Mouse (Mus musculus) embryonic facial prominence, embryonic 14.5 days (tissue): ENCODE data around the gene Hpgds. TPM values are rescaled to one million over a fixed set of nuclear protein-coding genes. Genes with fewer than 3 reads are reported as not detected.
A peak's percentile ranks its signal among the peaks of the same experiment; 100 is the strongest.

Source experiments
- ATAC-seq: fragments of 200-750 bp; cut with Nextera tagmentation; 2 replicates; pipeline ENCODE4 v1.8.0; 2017; ENCODE audit warnings: low read depth, moderate number of reproducible peaks, moderate TSS enrichment
- DNase-seq: peaks from one replicate; pipeline ENCODE4 v3.0.0-alpha.2; 2015; ENCODE audit warnings: low spot score
- H3K27ac ChIP-seq: fragments of 300-500 bp; sonication (generic); replicated peaks from 2 replicates; pipeline ENCODE4 v1.5.1; 2014; ENCODE audit warnings: low read depth, mild to moderate bottlenecking, low read length, moderate library complexity
- H3K27me3 ChIP-seq: fragments of 300-500 bp; sonication (generic); replicated peaks from 2 replicates; pipeline ENCODE4 v1.6.1; 2014; ENCODE audit warnings: low read length; ENCODE audit not compliant: control insufficient read depth, insufficient read depth
- H3K36me3 ChIP-seq: fragments of 300-500 bp; sonication (generic); 2 replicates; pipeline ENCODE4 v1.6.1; 2014; ENCODE audit warnings: low read length, mixed read lengths; ENCODE audit not compliant: control insufficient read depth, insufficient read depth
- H3K4me1 ChIP-seq: fragments of 300-500 bp; sonication (generic); 2 replicates; pipeline ENCODE4 v1.6.1; 2014; ENCODE audit warnings: antibody characterized with exemption, low read length; ENCODE audit not compliant: control insufficient read depth, insufficient read depth
- H3K4me2 ChIP-seq: fragments of 300-500 bp; sonication (generic); 2 replicates; pipeline ENCODE4 v1.6.1; 2014; ENCODE audit warnings: low read depth, mild to moderate bottlenecking, low read length, moderate library complexity, mixed read lengths
- H3K4me3 ChIP-seq: fragments of 300-500 bp; sonication (generic); 2 replicates; pipeline ENCODE4 v1.5.1; 2014; ENCODE audit warnings: low read depth, mild to moderate bottlenecking, low read length
- H3K9ac ChIP-seq: fragments of 300-500 bp; sonication (generic); 2 replicates; pipeline ENCODE4 v1.6.1; 2014; ENCODE audit warnings: low read depth, mild to moderate bottlenecking, low read length, moderate library complexity, mixed read lengths
- H3K9me3 ChIP-seq: fragments of 300-500 bp; sonication (generic); 2 replicates; pipeline ENCODE4 v1.6.1; 2016; ENCODE audit warnings: low read length; ENCODE audit not compliant: control insufficient read depth
- WGBS: fragments of 180-500 bp; shearing (Covaris S2); extraction: QIAGEN DNeasy Blood & Tissue Kit; methylation state at CpG from one replicate; pipeline ENCODE4 v1.1.7; 2014; 5-methylcytosine and 5-hydroxymethylcytosine counted together
- polyA plus RNA-seq: library from polyadenylated mRNA; unstranded; fragments of >200 nt; fragmentation: Nextera tagmentation; extraction: Ambion mirVana; gene quantifications from 2 replicates; pipeline ENCODE4 v1.2.1, GENCODE M21; 2014

Gene Hpgds
- polyA plus RNA-seq, 1 experiment from 2014 or later = 12.1 TPM

DNA sequence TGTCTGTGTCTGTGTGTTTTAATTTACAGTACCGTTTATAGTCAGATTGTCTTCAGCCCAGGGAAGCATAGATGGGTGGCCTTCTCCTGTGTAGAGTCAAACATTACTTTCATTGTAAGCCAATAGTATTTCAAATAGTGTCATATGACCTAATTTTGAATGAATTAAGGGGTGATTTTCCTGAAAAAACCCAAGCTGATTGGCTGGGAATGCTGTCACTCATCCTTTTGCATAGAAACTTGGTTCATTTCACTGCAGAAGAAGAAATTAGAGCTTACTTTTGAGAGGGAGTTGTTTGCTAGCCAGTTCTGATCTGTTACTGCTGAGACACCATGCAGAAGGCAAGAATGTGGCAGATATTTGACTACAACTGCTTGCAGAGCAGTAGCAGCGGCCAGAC lies 69.5 kb downstream of the Hpgds start:
- Histone ChIP-seq H3K4me3 (no peak overlapping the region), H3K27ac (no peak overlapping the region), H3K4me1 (no peaks in the 10 kb centered on the region), H3K4me2 (no peak overlapping the region), H3K27me3 (no peaks in the 10 kb centered on the region), H3K9me3 (no peaks in the 10 kb centered on the region), H3K9ac (no peak overlapping the region), H3K36me3 (peaks cover 69% of the 10 kb centered on the region)
- ATAC-seq (no peak), DNase-seq (peak; percentile 41)
- WGBS = 64% methylated on average over 2 of the region's 2 CpGs

Other genes with a start within 250 kb of the Hpgds start
- gene Smarcad1, start 102.3 kb downstream of the Hpgds start, polyA plus RNA-seq = 46.7 and 48.3 TPM in 2 replicates
- 0.07 and 0.24 TPM in 2 replicates for gene C130060K24Rik, start 236.2 kb upstream of the Hpgds start, polyA plus RNA-seq